Mouse (Mus musculus): ENCODE measurements around the gene Cyp2r1. TPM values are rescaled to one million over a fixed set of nuclear protein-coding genes. Genes with fewer than 3 reads are reported as not detected.
A peak's percentile ranks its signal among the peaks of the same experiment; 100 is the strongest.
"Not testable (repeated sequence)": the region's sequence is repeated elsewhere in the genome, so short reads cannot be mapped to it uniquely, and the experiment has no call there.

Gene Cyp2r1
- 1.3 and 1.5 TPM in 2 replicates for polyA plus RNA-seq (2015; fragmentation: Nextera tagmentation; extraction: Ambion mirVana)

- peak within 1 kb of the TSS; percentile 56 for H3K4me3 ChIP-seq (replicated peaks)
- H3K9me3 ChIP-seq (replicated peaks), result no peaks in the 10 kb centered on the region
- H3K9ac ChIP-seq, result peak within 1 kb of the TSS; percentile 37; the same call in 1 of the 2 replicates
- peak within 1 kb of the TSS; percentile 73 for H3K4me2 ChIP-seq
- H3K36me3 ChIP-seq (replicated peaks), result no peaks in the 10 kb centered on the region
- peaks cover 9% of the 10 kb centered on the region; the same call in 1 of the 2 replicates for H3K27me3 ChIP-seq
- peak; percentile 96 for ATAC-seq (ENCODE audit: insufficient read depth)
- peak within 1 kb of the TSS; percentile 65 for H3K27ac ChIP-seq (replicated peaks)
- H3K4me1 ChIP-seq (replicated peaks), result peaks cover 8% of the 10 kb centered on the region
- WGBS (ENCODE audit: insufficient replicate concordance), result 3% methylated on average over 56 of the region's 56 CpGs
Observed at GRCm38 (mm10) chr7:114562531-114563241, at the start of gene Cyp2r1. Gene Cyp2r1 (minus strand): TSS chr7:114562972.

- not testable (repeated sequence) for H3K4me2 ChIP-seq; H3K4me1 ChIP-seq (replicated peaks); H3K36me3 ChIP-seq (replicated peaks); ATAC-seq (ENCODE audit: insufficient read depth); H3K27ac ChIP-seq (replicated peaks); H3K9ac ChIP-seq; H3K9me3 ChIP-seq (replicated peaks); H3K4me3 ChIP-seq (replicated peaks); H3K27me3 ChIP-seq
- WGBS (ENCODE audit: insufficient replicate concordance), result 81% methylated on average over 8 of the region's 8 CpGs
Observed at GRCm38 (mm10) chr7:114594391-114594790, 31.6 kb upstream of the Cyp2r1 start.

GRCm38 (mm10) chr7:114582441-114582840 lies 19.7 kb upstream of the Cyp2r1 start:
- Histone ChIP-seq H3K4me3 (replicated peaks) (no peak overlapping the region), H3K36me3 (replicated peaks) (no peaks in the 10 kb centered on the region), H3K9ac (no peak overlapping the region), H3K27me3 (no peaks in the 10 kb centered on the region), H3K27ac (replicated peaks) (no peak overlapping the region), H3K9me3 (replicated peaks) (no peaks in the 10 kb centered on the region), H3K4me2 (no peak overlapping the region), H3K4me1 (replicated peaks) (no peaks in the 10 kb centered on the region)
- 34% methylated on average over 2 of the region's 2 CpGs for WGBS (ENCODE audit: insufficient replicate concordance)
- no peak for ATAC-seq (ENCODE audit: insufficient read depth)

GRCm38 (mm10) chr7:114581200-114581599 lies 18.4 kb upstream of the Cyp2r1 start:
- H3K27ac ChIP-seq (replicated peaks), result no peak overlapping the region
- H3K36me3 ChIP-seq (replicated peaks), result no peaks in the 10 kb centered on the region
- H3K9me3 ChIP-seq (replicated peaks), result no peaks in the 10 kb centered on the region
- no peak overlapping the region for H3K9ac ChIP-seq
- 54% methylated on average over 5 of the region's 5 CpGs for WGBS (ENCODE audit: insufficient replicate concordance)
- H3K4me2 ChIP-seq, result no peak overlapping the region
- no peak overlapping the region for H3K4me3 ChIP-seq (replicated peaks)
- no peak for ATAC-seq (ENCODE audit: insufficient read depth)
- H3K4me1 ChIP-seq (replicated peaks), result no peaks in the 10 kb centered on the region
- H3K27me3 ChIP-seq, result no peaks in the 10 kb centered on the region

- no peak for ATAC-seq (ENCODE audit: insufficient read depth)
- Histone ChIP-seq H3K27ac (replicated peaks) (no peak overlapping the region), H3K9me3 (replicated peaks) (no peaks in the 10 kb centered on the region), H3K4me3 (replicated peaks) (no peak overlapping the region), H3K36me3 (replicated peaks) (no peaks in the 10 kb centered on the region), H3K27me3 (no peaks in the 10 kb centered on the region), H3K4me2 (no peak overlapping the region), H3K9ac (no peak overlapping the region), H3K4me1 (replicated peaks) (no peaks in the 10 kb centered on the region)
- WGBS (ENCODE audit: insufficient replicate concordance), result 14% methylated on average over 4 of the region's 4 CpGs
Observed at GRCm38 (mm10) chr7:114580426-114580825, 17.7 kb upstream of the Cyp2r1 start.

- Histone ChIP-seq H3K27me3 (no peaks in the 10 kb centered on the region), H3K27ac (replicated peaks) (no peak overlapping the region), H3K4me3 (replicated peaks) (no peak overlapping the region), H3K9ac (no peak overlapping the region), H3K4me2 (no peak overlapping the region), H3K4me1 (replicated peaks) (no peaks in the 10 kb centered on the region), H3K36me3 (replicated peaks) (no peaks in the 10 kb centered on the region), H3K9me3 (replicated peaks) (no peaks in the 10 kb centered on the region)
- 39% methylated on average over 1 of the region's 1 CpGs for WGBS (ENCODE audit: insufficient replicate concordance)
- ATAC-seq (ENCODE audit: insufficient read depth), result no peak
Observed at GRCm38 (mm10) chr7:114577665-114578064, 14.9 kb upstream of the Cyp2r1 start.

GRCm38 (mm10) chr7:114576931-114577330 lies 14.2 kb upstream of the Cyp2r1 start:
- H3K4me2 ChIP-seq, result no peak overlapping the region
- no peak overlapping the region for H3K4me3 ChIP-seq (replicated peaks)
- no peak for ATAC-seq (ENCODE audit: insufficient read depth)
- no peaks in the 10 kb centered on the region for H3K9me3 ChIP-seq (replicated peaks)
- WGBS (ENCODE audit: insufficient replicate concordance), result 44% methylated on average over 3 of the region's 3 CpGs
- no peaks in the 10 kb centered on the region for H3K4me1 ChIP-seq (replicated peaks)
- no peaks in the 10 kb centered on the region for H3K27me3 ChIP-seq
- H3K36me3 ChIP-seq (replicated peaks), result no peaks in the 10 kb centered on the region
- no peak overlapping the region for H3K9ac ChIP-seq
- H3K27ac ChIP-seq (replicated peaks), result no peak overlapping the region

- not testable (repeated sequence) for ATAC-seq (ENCODE audit: insufficient read depth)
Observed at GRCm38 (mm10) chr7:114573866-114574265, 11.1 kb upstream of the Cyp2r1 start.

GRCm38 (mm10) chr7:114536179-114536578 lies 26.6 kb downstream of the Cyp2r1 start:
- H3K27ac ChIP-seq (replicated peaks), result no peak overlapping the region
- H3K4me3 ChIP-seq (replicated peaks), result no peak overlapping the region
- no peaks in the 10 kb centered on the region for H3K9me3 ChIP-seq (replicated peaks)
- no peak overlapping the region for H3K4me2 ChIP-seq
- 84% methylated on average over 1 of the region's 1 CpGs for WGBS (ENCODE audit: insufficient replicate concordance)
- H3K36me3 ChIP-seq (replicated peaks), result peaks cover 11% of the 10 kb centered on the region
- no peaks in the 10 kb centered on the region for H3K27me3 ChIP-seq
- no peak for ATAC-seq (ENCODE audit: insufficient read depth)
- H3K9ac ChIP-seq, result no peak overlapping the region
- no peaks in the 10 kb centered on the region for H3K4me1 ChIP-seq (replicated peaks)

More at GRCm38 (mm10) chr7:114573866-114574265, 11.1 kb upstream of the Cyp2r1 start:
- H3K4me2 ChIP-seq; H3K9me3 ChIP-seq (replicated peaks); H3K36me3 ChIP-seq (replicated peaks); H3K4me1 ChIP-seq (replicated peaks); H3K27me3 ChIP-seq; H3K4me3 ChIP-seq (replicated peaks); H3K9ac ChIP-seq; H3K27ac ChIP-seq (replicated peaks): not testable (repeated sequence)
- 70% methylated on average over 4 of the region's 4 CpGs for WGBS (ENCODE audit: insufficient replicate concordance)

GRCm38 (mm10) chr7:114526245-114526644 lies 36.5 kb downstream of the Cyp2r1 start:
- H3K36me3 ChIP-seq (replicated peaks), result no peaks in the 10 kb centered on the region; the same call in 1 of the 2 replicates
- H3K4me3 ChIP-seq (replicated peaks), result no peak overlapping the region
- no peak overlapping the region for H3K4me2 ChIP-seq
- no peak overlapping the region for H3K9ac ChIP-seq
- no peak overlapping the region for H3K27ac ChIP-seq (replicated peaks)
- 47% methylated on average over 1 of the region's 1 CpGs for WGBS (ENCODE audit: insufficient replicate concordance)
- no peak for ATAC-seq (ENCODE audit: insufficient read depth)
- H3K4me1 ChIP-seq (replicated peaks), result no peaks in the 10 kb centered on the region
- no peaks in the 10 kb centered on the region for H3K27me3 ChIP-seq
- H3K9me3 ChIP-seq (replicated peaks), result no peaks in the 10 kb centered on the region

- WGBS (ENCODE audit: insufficient replicate concordance), result 70% methylated on average over 1 of the region's 1 CpGs
- Histone ChIP-seq H3K9ac (no peak overlapping the region), H3K4me1 (replicated peaks) (no peaks in the 10 kb centered on the region), H3K27me3 (no peaks in the 10 kb centered on the region), H3K9me3 (replicated peaks) (no peaks in the 10 kb centered on the region), H3K27ac (replicated peaks) (no peak overlapping the region), H3K4me3 (replicated peaks) (no peak overlapping the region), H3K4me2 (no peak overlapping the region), H3K36me3 (replicated peaks) (no peaks in the 10 kb centered on the region; the same call in 1 of the 2 replicates)
- no peak for ATAC-seq (ENCODE audit: insufficient read depth)
Observed at GRCm38 (mm10) chr7:114520122-114520521, 42.6 kb downstream of the Cyp2r1 start.

- H3K4me1 ChIP-seq (replicated peaks), result no peaks in the 10 kb centered on the region
- H3K9me3 ChIP-seq (replicated peaks), result no peaks in the 10 kb centered on the region
- no peak for ATAC-seq (ENCODE audit: insufficient read depth)
- no peak overlapping the region for H3K9ac ChIP-seq
- no peaks in the 10 kb centered on the region for H3K36me3 ChIP-seq (replicated peaks)
- WGBS (ENCODE audit: insufficient replicate concordance), result 56% methylated on average over 2 of the region's 2 CpGs
- no peak overlapping the region for H3K27ac ChIP-seq (replicated peaks)
- H3K4me3 ChIP-seq (replicated peaks), result no peak overlapping the region
- H3K27me3 ChIP-seq, result no peaks in the 10 kb centered on the region
- H3K4me2 ChIP-seq, result no peak overlapping the region
Observed at GRCm38 (mm10) chr7:114508879-114509278, 53.9 kb downstream of the Cyp2r1 start.
